Mouse (Mus musculus) ovary, postnatal 10 days (tissue): ENCODE results near the gene Tmem234.

Source experiments
- DNase-seq: peaks from one replicate; pipeline ENCODE4 v3.0.0; 2022; ENCODE audit warnings: low spot score

Gene Tmem234

GRCm38 (mm10) chr4:129622803-129623535, 22.5 kb downstream of the Tmem234 start:
- no peak for DNase-seq

- DNase-seq: no peak
Measured at GRCm38 (mm10) chr4:129623681-129624091, 23.2 kb downstream of the Tmem234 start, which contains the start of gene Ccdc28b. Gene Ccdc28b (minus strand): TSS chr4:129623947.

GRCm38 (mm10) chr4:129624281-129625028, 24.0 kb downstream of the Tmem234 start:
- DNase-seq: no peak

- DNase-seq: no peak
Measured at GRCm38 (mm10) chr4:129625029-129625370, 24.5 kb downstream of the Tmem234 start.

GRCm38 (mm10) chr4:129625496-129625895, 25.0 kb downstream of the Tmem234 start:
- no peak for DNase-seq

- no peak for DNase-seq
Measured at GRCm38 (mm10) chr4:129626035-129626434, 25.6 kb downstream of the Tmem234 start.

GRCm38 (mm10) chr4:129630944-129631343, 30.5 kb downstream of the Tmem234 start:
- no peak for DNase-seq

- DNase-seq: no peak
Measured at GRCm38 (mm10) chr4:129631867-129632266, 31.4 kb downstream of the Tmem234 start.

GRCm38 (mm10) chr4:129633852-129634251, 33.4 kb downstream of the Tmem234 start:
- DNase-seq: no peak

- no peak for DNase-seq
Measured at GRCm38 (mm10) chr4:129639221-129639620, 38.8 kb downstream of the Tmem234 start.

- peak; percentile 34 for DNase-seq
Measured at GRCm38 (mm10) chr4:129640101-129640637, 39.7 kb downstream of the Tmem234 start.

- peak; percentile 82 for DNase-seq
Measured at GRCm38 (mm10) chr4:129640638-129641467, 40.4 kb downstream of the Tmem234 start, which contains the start of gene Txlna. Gene Txlna (minus strand): TSS chr4:129641065.

GRCm38 (mm10) chr4:129641756-129642155, 41.3 kb downstream of the Tmem234 start:
- no peak for DNase-seq

- no peak for DNase-seq
Measured at GRCm38 (mm10) chr4:129645204-129645603, 44.7 kb downstream of the Tmem234 start.

- no peak for DNase-seq
Measured at GRCm38 (mm10) chr4:129648656-129649055, 48.2 kb downstream of the Tmem234 start.

GRCm38 (mm10) chr4:129650359-129650758, 49.9 kb downstream of the Tmem234 start:
- no peak for DNase-seq

- no peak for DNase-seq
Measured at GRCm38 (mm10) chr4:129654770-129655169, 54.3 kb downstream of the Tmem234 start.

GRCm38 (mm10) chr4:129661584-129661983, 61.1 kb downstream of the Tmem234 start:
- DNase-seq: no peak

- DNase-seq: no peak
Measured at GRCm38 (mm10) chr4:129662255-129662813, 61.9 kb downstream of the Tmem234 start.

- no peak for DNase-seq
Measured at GRCm38 (mm10) chr4:129671491-129672082, 71.1 kb downstream of the Tmem234 start.
